8 mouse cellular contexts compared by ENCODE assay signal in the genomic region with DNA sequence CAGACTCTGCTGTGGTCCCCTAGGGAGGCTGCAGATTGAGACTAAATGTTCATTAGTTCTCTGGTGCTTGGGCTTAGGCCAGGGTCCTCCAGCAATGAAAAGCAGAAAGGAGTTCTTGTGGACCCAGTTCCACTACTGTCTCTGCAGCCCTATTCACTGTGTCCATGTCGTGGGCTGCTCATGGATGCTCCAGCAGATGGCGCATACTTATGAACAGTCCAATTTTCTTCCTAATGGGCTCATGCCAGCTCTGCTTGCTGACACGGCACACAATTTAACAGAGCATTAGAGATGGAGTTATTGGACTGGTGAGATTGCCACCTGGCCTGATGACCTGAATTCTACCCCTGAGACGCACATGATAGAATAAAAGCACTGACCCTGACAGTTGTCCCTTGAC. TPM values are rescaled to one million over a fixed set of nuclear protein-coding genes. Genes with fewer than 3 reads are reported as not detected.
DNase-seq lines count a peak whose midpoint lies in the region; ATAC-seq and TF ChIP-seq lines count a peak whose summit lies in the region.

No protein-coding gene starts in this region.

- peak; percentile 51 for TF ChIP-seq CTCF in heart, postnatal 0 days (IDR thresholded peaks at IDR 0.05; ENCODE audit: low read depth)

- no peak overlapping the region for H3K27ac ChIP-seq in heart, postnatal 0 days (ENCODE audit: low read depth)
- H3K27ac ChIP-seq in hindbrain, embryonic 16.5 days (ENCODE audit: low read depth, low read length): no peak overlapping the region
- H3K27ac ChIP-seq in limb, embryonic 11.5 days (replicated peaks; ENCODE audit: low read depth, low read length): no peak overlapping the region

- H3K4me3 ChIP-seq in heart, postnatal 0 days (ENCODE audit: low read depth, low read length): no peak overlapping the region
- H3K4me3 ChIP-seq in hindbrain, embryonic 16.5 days (ENCODE audit: low read length): no peak overlapping the region
- no peak overlapping the region for H3K4me3 ChIP-seq in limb, embryonic 11.5 days (ENCODE audit: low read depth, low read length)

- DNase-seq in heart, postnatal 0 days (ENCODE audit: low spot score): no peak
- no peak for DNase-seq in heart, postnatal 25 days (ENCODE audit: low spot score)
- peak; percentile 57 for DNase-seq in NIH3T3 (ENCODE audit: low read depth)
- peak; percentile 72 for DNase-seq in embryo, embryonic 11 days
- peak; percentile 61 for DNase-seq in limb, embryonic 11.5 days (ENCODE audit: low spot score)
- peak; percentile 71 for DNase-seq in retina, postnatal 1 day
- DNase-seq in thymus, postnatal 14 days: no peak

- no peak overlapping the region for H3K9ac ChIP-seq in heart, postnatal 0 days (replicated peaks; ENCODE audit: low read depth, low read length)
- no peak overlapping the region for H3K9ac ChIP-seq in hindbrain, embryonic 16.5 days (ENCODE audit: low read depth, low read length)
- H3K9ac ChIP-seq in limb, embryonic 11.5 days (ENCODE audit: low read length): no peak overlapping the region

- 40% methylated on average over 4 of the region's 4 CpGs for WGBS in heart, postnatal 0 days
- 16% methylated on average over 4 of the region's 4 CpGs for WGBS in hindbrain, embryonic 16.5 days
- WGBS in limb, embryonic 11.5 days: 51% methylated on average over 4 of the region's 4 CpGs

- H3K27me3 ChIP-seq in heart, postnatal 0 days (ENCODE audit: control insufficient read depth, insufficient read depth, low read length): 0 out of 2 replicates have a peak, but pooled peaks cover 3% of the 10 kb centered on the region
- H3K27me3 ChIP-seq in hindbrain, embryonic 16.5 days (replicated peaks; ENCODE audit: control insufficient read depth, insufficient read depth, low read length): no peaks in the 10 kb centered on the region
- H3K27me3 ChIP-seq in limb, embryonic 11.5 days (ENCODE audit: control insufficient read depth, insufficient read depth, low read length): no peaks in the 10 kb centered on the region

- no peaks in the 10 kb centered on the region for H3K4me1 ChIP-seq in heart, postnatal 0 days (ENCODE audit: control insufficient read depth, insufficient read depth)
- peaks cover 2% of the 10 kb centered on the region; the same call in 1 of the 2 replicates for H3K4me1 ChIP-seq in hindbrain, embryonic 16.5 days (ENCODE audit: control insufficient read depth, insufficient read depth, low read depth, low read length)
- H3K4me1 ChIP-seq in limb, embryonic 11.5 days (ENCODE audit: control insufficient read depth, insufficient read depth, low read length): no peaks in the 10 kb centered on the region

- no peak for ATAC-seq in heart, postnatal 0 days (ENCODE audit: insufficient read depth, low read depth)
- ATAC-seq in hindbrain, embryonic 16.5 days: peak; percentile 86
- ATAC-seq in limb, embryonic 11.5 days (ENCODE audit: insufficient number of reproducible peaks, low FRiP score, low TSS enrichment, low read depth): no peak

- intact Hi-C loops in heart, postnatal 25 days (cut with DNase I): loop anchor here (5.0 to 10.0 kb wide), 3 partner anchors 856 to 1203 kb away; a partner anchor contains a TSS

- no peaks in the 10 kb centered on the region for H3K9me3 ChIP-seq in heart, postnatal 0 days (replicated peaks; ENCODE audit: control insufficient read depth, low read length)
- no peaks in the 10 kb centered on the region for H3K9me3 ChIP-seq in hindbrain, embryonic 16.5 days (ENCODE audit: control insufficient read depth, low read length)
- no peaks in the 10 kb centered on the region for H3K9me3 ChIP-seq in limb, embryonic 11.5 days (ENCODE audit: control insufficient read depth, low read length)

- no peak overlapping the region for H3K4me2 ChIP-seq in heart, postnatal 0 days (ENCODE audit: low read depth, low read length)
- no peak overlapping the region for H3K4me2 ChIP-seq in hindbrain, embryonic 16.5 days (ENCODE audit: low read length)
- H3K4me2 ChIP-seq in limb, embryonic 11.5 days (ENCODE audit: low read depth, severe bottlenecking): no peak overlapping the region

- no peak for TF ChIP-seq EP300 in heart, postnatal 0 days (IDR thresholded peaks at IDR 0.05; ENCODE audit: low read depth)

- H3K36me3 ChIP-seq in heart, postnatal 0 days (replicated peaks; ENCODE audit: control insufficient read depth, insufficient read depth, low read length): no peaks in the 10 kb centered on the region
- H3K36me3 ChIP-seq in hindbrain, embryonic 16.5 days (ENCODE audit: control insufficient read depth, insufficient read depth, low read length): no peaks in the 10 kb centered on the region
- H3K36me3 ChIP-seq in limb, embryonic 11.5 days (ENCODE audit: control insufficient read depth, insufficient read depth, low read length): no peaks in the 10 kb centered on the region

RNA-seq across cellular contexts. Expression of a gene that starts 28.3 kb away (rescaled TPM):
- total RNA-seq in heart, postnatal 0 days (2014; rRNA removed; ENCODE audit: low replicate concordance): not detected in 2 replicates
- not detected in 2 replicates for polyA plus RNA-seq in heart, postnatal 0 days (2015; fragmentation: Nextera tagmentation; extraction: Ambion mirVana)
- total RNA-seq in heart, postnatal 25 days (2021): not detected
- polyA plus RNA-seq in hindbrain, embryonic 16.5 days (2015; fragmentation: Nextera tagmentation; extraction: Ambion mirVana): 0.25 TPM in 2 replicates
- 0.03 TPM in 1 of 2 replicates, not detected in the other for polyA plus RNA-seq in limb, embryonic 11.5 days (2014; fragmentation: Nextera tagmentation; extraction: Ambion mirVana)

Comparison
In these comparisons a context has a peak if more than half of its experiments do, and no peak if none do; other contexts are left out.
1. DNase-seq: peak in NIH3T3 (single experiment), embryo, embryonic 11 days (single experiment), limb, embryonic 11.5 days (single experiment) and retina, postnatal 1 day (single experiment); none in heart, postnatal 0 days (single experiment), heart, postnatal 25 days (single experiment) and thymus, postnatal 14 days (single experiment).